Mouse (Mus musculus) liver, adult 2 months (tissue): ENCODE data around the gene Rpl13a. TPM values are rescaled to one million over a fixed set of nuclear protein-coding genes. Genes with fewer than 3 reads are reported as not detected.

ENCODE experiments used
- DNase-seq: peaks from one replicate; pipeline ENCODE4 v3.0.0-alpha.2; 2011; ENCODE audit warnings: low read depth, low spot score; ENCODE audit errors: extremely low read depth
- H3K27ac ChIP-seq: fragments of 200-500 bp; replicated peaks from 2 replicates; pipeline ENCODE4 v1.5.1; 2012; ENCODE audit warnings: low read depth, mild to moderate bottlenecking, control low read depth, inconsistent platforms, low read length; ENCODE audit not compliant: insufficient read depth
- H3K27me3 ChIP-seq: fragments of 200-500 bp; 2 replicates; pipeline ENCODE4 v1.6.1; 2012; ENCODE audit warnings: mild to moderate bottlenecking, moderate library complexity, low read length, inconsistent platforms; ENCODE audit not compliant: control insufficient read depth, insufficient read depth
- H3K36me3 ChIP-seq: fragments of 200-500 bp; 2 replicates; pipeline ENCODE4 v1.6.1; 2012; ENCODE audit warnings: low read length, inconsistent platforms; ENCODE audit not compliant: control insufficient read depth, insufficient read depth
- H3K4me1 ChIP-seq: fragments of 200-500 bp; 2 replicates; pipeline ENCODE4 v1.6.1; 2011; ENCODE audit warnings: low read length; ENCODE audit not compliant: control insufficient read depth, insufficient read depth
- H3K4me3 ChIP-seq: fragments of 200-500 bp; 2 replicates; pipeline ENCODE4 v1.5.1; 2011; ENCODE audit warnings: low read depth, mild to moderate bottlenecking, control low read depth, low read length, moderate library complexity; ENCODE audit not compliant: insufficient read depth
- H3K79me2 ChIP-seq: fragments of 200-500 bp; 2 replicates; pipeline ENCODE4 v1.6.1; 2012; ENCODE audit warnings: inconsistent platforms, mild to moderate bottlenecking, low read length, moderate library complexity; ENCODE audit not compliant: control insufficient read depth, insufficient read depth
- H3K9ac ChIP-seq: fragments of 200-500 bp; 2 replicates; pipeline ENCODE4 v1.6.1; 2012; ENCODE audit warnings: low read depth, mild to moderate bottlenecking, control low read depth, inconsistent platforms, low read length
- CTCF ChIP-seq: fragments of 200-500 bp; IDR thresholded peaks from 2 replicates; pipeline ENCODE4 v1.5.1; 2011; ENCODE audit warnings: low read depth, low read length, control low read depth
- POLR2A ChIP-seq: fragments of 200-500 bp; IDR thresholded peaks from 2 replicates; pipeline ENCODE4 v1.6.1; 2011; ENCODE audit warnings: low read length, control low read depth; ENCODE audit not compliant: insufficient read depth; ENCODE audit errors: extremely low read depth
- WGBS: fragments of 180-500 bp; shearing (Covaris S2); methylation state at CpG from one replicate; pipeline ENCODE4 v1.1.7; 2018; 5-methylcytosine and 5-hydroxymethylcytosine counted together
- polyA plus RNA-seq: library from polyadenylated mRNA; depleted of rRNA; stranded (reverse); fragments of >200 nt; gene quantifications from 2 replicates; pipeline ENCODE4 v1.2.3, GENCODE M21; 2012
- total RNA-seq: library from RNA; depleted of rRNA; stranded (reverse); fragments of >200 nt; gene quantifications from 2 replicates; pipeline ENCODE4 v1.2.3, GENCODE M21; 2014

Rpl13a gene
- total and polyA plus RNA-seq, 2 experiments, result 488 to 1,440 TPM

GRCm38 (mm10) chr7:45161612-45162473 lies 33.3 kb upstream of the Rpl13a start:
- Histone ChIP-seq H3K27me3 (peaks cover 3% of the 10 kb centered on the region; the same call in 1 of the 2 replicates), H3K4me1 (0 out of 2 replicates have a peak, but pooled peaks cover 3% of the 10 kb centered on the region), H3K27ac (no peak overlapping the region), H3K9ac (0 out of 2 replicates have a peak overlapping the region, but pooled peaks have one; percentile 7), H3K79me2 (no peaks in the 10 kb centered on the region), H3K36me3 (no peaks in the 10 kb centered on the region), H3K4me3 (peak overlapping the region; percentile 54)
- peak; percentile 67 for DNase-seq
- 7% methylated on average over 35 of the region's 35 CpGs for WGBS
- TF ChIP-seq POLR2A (no peak), CTCF (peak; percentile 90)

DNA sequence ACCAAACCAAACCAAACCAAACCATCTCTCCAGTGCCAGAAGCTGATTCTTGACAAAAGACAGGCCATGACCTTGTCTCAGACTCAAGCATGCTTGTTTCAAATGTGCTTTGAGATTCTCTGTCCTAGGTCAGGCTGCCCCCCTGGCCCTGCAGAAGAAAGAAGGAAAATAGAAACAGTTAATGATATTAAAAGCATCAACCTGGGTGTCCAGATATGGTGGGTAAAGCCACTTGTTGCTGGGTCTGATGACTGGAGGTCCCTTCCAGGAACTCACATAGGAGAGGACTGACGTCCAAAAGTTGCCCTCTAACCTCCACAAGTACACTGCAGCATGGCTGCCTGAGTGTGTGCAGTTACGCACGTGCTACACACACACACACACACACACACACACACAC lies 32.3 kb upstream of the Rpl13a start:
- DNase-seq, result no peak
- H3K4me3 ChIP-seq, result no peak overlapping the region
- no peaks in the 10 kb centered on the region for H3K79me2 ChIP-seq
- no peak overlapping the region for H3K27ac ChIP-seq
- WGBS, result 90% methylated on average over 3 of the region's 3 CpGs
- no peaks in the 10 kb centered on the region; the same call in 1 of the 2 replicates for H3K27me3 ChIP-seq
- H3K4me1 ChIP-seq, result 0 out of 2 replicates have a peak, but pooled peaks cover 3% of the 10 kb centered on the region
- H3K9ac ChIP-seq, result no peak overlapping the region
- no peak for TF ChIP-seq POLR2A
- TF ChIP-seq CTCF, result no peak
- H3K36me3 ChIP-seq, result no peaks in the 10 kb centered on the region

DNA sequence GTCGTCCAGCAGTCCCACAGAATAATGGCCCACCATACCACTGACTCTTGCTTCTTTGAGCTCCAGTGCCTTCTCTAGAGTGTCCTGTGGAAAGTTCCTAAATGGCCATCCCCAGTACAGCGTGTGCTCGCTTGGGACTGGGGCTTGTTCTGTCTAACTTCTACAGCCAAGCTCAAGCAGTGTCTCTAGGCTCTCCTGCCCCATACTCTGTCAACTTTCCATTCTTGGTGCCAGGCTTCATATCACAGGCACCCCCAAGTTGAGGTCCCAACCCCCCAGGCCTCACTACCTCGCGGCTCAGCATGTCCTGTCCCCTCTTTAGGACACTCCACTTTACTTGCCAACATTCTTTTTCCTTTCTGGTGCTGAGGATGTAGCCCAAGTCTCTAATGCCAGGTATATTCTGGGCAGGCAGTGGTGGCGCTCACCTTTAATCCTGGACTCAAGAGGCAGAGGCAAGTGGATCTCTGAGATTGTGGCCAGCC lies 31.8 kb upstream of the Rpl13a start:
- Histone ChIP-seq H3K79me2 (no peaks in the 10 kb centered on the region), H3K27me3 (no peaks in the 10 kb centered on the region; the same call in 1 of the 2 replicates), H3K9ac (no peak overlapping the region), H3K4me3 (no peak overlapping the region), H3K36me3 (no peaks in the 10 kb centered on the region), H3K4me1 (0 out of 2 replicates have a peak, but pooled peaks cover 3% of the 10 kb centered on the region), H3K27ac (no peak overlapping the region)
- 97% methylated on average over 6 of the region's 6 CpGs for WGBS
- TF ChIP-seq CTCF (no peak), POLR2A (no peak)
- DNase-seq, result no peak

DNA sequence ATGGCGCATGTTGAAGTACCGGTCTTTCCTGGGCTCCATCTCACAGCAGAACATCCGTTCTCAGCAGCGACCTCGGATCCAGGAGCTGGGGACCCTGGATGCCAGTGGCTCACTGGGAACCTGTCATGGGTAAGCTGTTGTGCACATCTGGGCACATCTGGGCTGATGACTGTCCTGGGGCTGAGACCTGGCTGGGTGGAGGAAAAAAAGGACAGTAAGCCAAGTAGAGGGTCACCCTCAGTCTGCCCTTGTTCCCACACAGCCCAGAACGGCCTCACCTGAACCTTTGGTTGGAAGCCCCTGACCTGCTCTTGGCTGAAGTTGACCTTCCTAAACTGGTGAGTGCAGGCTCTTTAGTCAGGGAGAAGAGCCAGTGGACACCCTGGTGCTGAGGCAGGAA lies 30.4 kb upstream of the Rpl13a start:
- TF ChIP-seq CTCF (no peak), POLR2A (no peak)
- DNase-seq, result no peak
- H3K27ac ChIP-seq, result no peak overlapping the region
- H3K4me3 ChIP-seq, result no peak overlapping the region
- WGBS, result 97% methylated on average over 6 of the region's 6 CpGs
- no peak overlapping the region for H3K9ac ChIP-seq
- H3K79me2 ChIP-seq, result no peaks in the 10 kb centered on the region
- H3K4me1 ChIP-seq, result 0 out of 2 replicates have a peak, but pooled peaks cover 3% of the 10 kb centered on the region
- H3K36me3 ChIP-seq, result no peaks in the 10 kb centered on the region
- no peaks in the 10 kb centered on the region for H3K27me3 ChIP-seq

- Histone ChIP-seq H3K4me1 (0 out of 2 replicates have a peak, but pooled peaks cover 3% of the 10 kb centered on the region), H3K79me2 (no peaks in the 10 kb centered on the region), H3K36me3 (no peaks in the 10 kb centered on the region), H3K4me3 (no peak overlapping the region), H3K9ac (no peak overlapping the region), H3K27ac (no peak overlapping the region), H3K27me3 (no peaks in the 10 kb centered on the region)
- WGBS, result 91% methylated on average over 14 of the region's 14 CpGs
- DNase-seq, result no peak
- no peak for TF ChIP-seq POLR2A
- no peak for TF ChIP-seq CTCF
These were observed 28.9 kb upstream of the Rpl13a start for GRCm38 (mm10) chr7:45157459-45157858.
